Mouse (Mus musculus): ENCODE results near the gene Slc39a5.

DNA sequence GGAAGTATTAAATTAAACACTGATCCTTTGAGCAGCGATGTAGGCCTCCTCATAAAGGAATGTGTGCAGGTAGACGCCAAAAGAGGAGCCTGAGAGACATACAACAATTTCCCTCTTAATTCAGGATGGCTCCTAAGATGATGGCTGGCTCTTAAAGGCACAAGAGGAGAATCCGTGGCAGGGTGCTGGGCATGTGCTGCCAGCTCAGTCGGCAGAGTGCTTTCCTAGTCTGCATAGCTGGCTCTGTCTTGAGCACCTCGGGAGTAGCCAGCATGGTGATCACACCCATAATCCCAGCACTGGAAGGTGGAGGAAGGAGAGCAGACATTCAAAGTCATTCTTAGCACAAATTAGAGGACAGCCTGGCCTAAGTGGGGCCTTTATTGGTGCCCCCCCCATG is 34.8 kb upstream of the Slc39a5 start:
- no peak for TF ChIP-seq POLR2A (IDR thresholded peaks at IDR 0.05; ENCODE audit: extremely low read depth, insufficient read depth, low read length)
- TF ChIP-seq CTCF (IDR thresholded peaks at IDR 0.05; ENCODE audit: low read depth, low read length), result no peak

Measured in liver, adult 2 months (tissue).